Mouse (Mus musculus) intestine, postnatal 0 days (tissue): ENCODE measurements around the gene Mas1. TPM values are rescaled to one million over a fixed set of nuclear protein-coding genes. Genes with fewer than 3 reads are reported as not detected.

Experiments used
- ATAC-seq: fragments of 200-750 bp; cut with Nextera tagmentation; 2 replicates; pipeline ENCODE4 v1.8.0; 2017; ENCODE audit warnings: mild to moderate bottlenecking, moderate TSS enrichment, moderate library complexity
- H3K27ac ChIP-seq: fragments of 300-500 bp; sonication (generic); 2 replicates; pipeline ENCODE4 v1.5.1; 2014; ENCODE audit warnings: mild to moderate bottlenecking, low read depth, low read length, moderate library complexity
- H3K27me3 ChIP-seq: fragments of 300-500 bp; sonication (generic); replicated peaks from 2 replicates; pipeline ENCODE4 v1.6.1; 2014; ENCODE audit warnings: low read length, mixed read lengths; ENCODE audit not compliant: control insufficient read depth, insufficient read depth
- H3K36me3 ChIP-seq: fragments of 300-500 bp; sonication (generic); 2 replicates; pipeline ENCODE4 v1.6.1; 2014; ENCODE audit warnings: mild to moderate bottlenecking, moderate library complexity; ENCODE audit not compliant: control insufficient read depth, insufficient read depth
- H3K4me1 ChIP-seq: fragments of 300-500 bp; sonication (generic); replicated peaks from 2 replicates; pipeline ENCODE4 v1.6.1; 2014; ENCODE audit warnings: antibody characterized with exemption, low read length, mixed read lengths; ENCODE audit not compliant: control insufficient read depth, insufficient read depth
- H3K4me2 ChIP-seq: fragments of 300-500 bp; sonication (generic); replicated peaks from 2 replicates; pipeline ENCODE4 v1.6.1; 2014; ENCODE audit warnings: low read depth, mild to moderate bottlenecking, moderate library complexity
- H3K4me3 ChIP-seq: fragments of 300-500 bp; sonication (generic); 2 replicates; pipeline ENCODE4 v1.5.1; 2014; ENCODE audit warnings: low read depth, low read length
- H3K9ac ChIP-seq: fragments of 300-500 bp; sonication (generic); 2 replicates; pipeline ENCODE4 v1.6.1; 2014; ENCODE audit warnings: mild to moderate bottlenecking, low read depth, low read length
- H3K9me3 ChIP-seq: fragments of 300-500 bp; sonication (generic); 2 replicates; pipeline ENCODE4 v1.6.1; 2016; ENCODE audit warnings: mixed run types; ENCODE audit not compliant: control insufficient read depth
- CTCF ChIP-seq: sonication (generic); IDR thresholded peaks from 2 replicates; pipeline ENCODE4 v1.5.1; 2016; ENCODE audit warnings: low read depth, mild to moderate bottlenecking, control low read depth, antibody characterized with exemption, moderate library complexity
- WGBS: fragments of 180-500 bp; shearing (Covaris S2); extraction: QIAGEN DNeasy Blood & Tissue Kit; methylation state at CpG from one replicate; pipeline ENCODE4 v1.1.7; 2014; 5-methylcytosine and 5-hydroxymethylcytosine counted together
- polyA plus RNA-seq: library from polyadenylated mRNA; unstranded; fragments of >200 nt; fragmentation: Nextera tagmentation; extraction: Ambion mirVana; gene quantifications from 2 replicates; pipeline ENCODE4 v1.2.1, GENCODE M21; 2015

The Mas1 gene
- polyA plus RNA-seq, 1 experiment from 2014 or later = 0.10 TPM

DNA sequence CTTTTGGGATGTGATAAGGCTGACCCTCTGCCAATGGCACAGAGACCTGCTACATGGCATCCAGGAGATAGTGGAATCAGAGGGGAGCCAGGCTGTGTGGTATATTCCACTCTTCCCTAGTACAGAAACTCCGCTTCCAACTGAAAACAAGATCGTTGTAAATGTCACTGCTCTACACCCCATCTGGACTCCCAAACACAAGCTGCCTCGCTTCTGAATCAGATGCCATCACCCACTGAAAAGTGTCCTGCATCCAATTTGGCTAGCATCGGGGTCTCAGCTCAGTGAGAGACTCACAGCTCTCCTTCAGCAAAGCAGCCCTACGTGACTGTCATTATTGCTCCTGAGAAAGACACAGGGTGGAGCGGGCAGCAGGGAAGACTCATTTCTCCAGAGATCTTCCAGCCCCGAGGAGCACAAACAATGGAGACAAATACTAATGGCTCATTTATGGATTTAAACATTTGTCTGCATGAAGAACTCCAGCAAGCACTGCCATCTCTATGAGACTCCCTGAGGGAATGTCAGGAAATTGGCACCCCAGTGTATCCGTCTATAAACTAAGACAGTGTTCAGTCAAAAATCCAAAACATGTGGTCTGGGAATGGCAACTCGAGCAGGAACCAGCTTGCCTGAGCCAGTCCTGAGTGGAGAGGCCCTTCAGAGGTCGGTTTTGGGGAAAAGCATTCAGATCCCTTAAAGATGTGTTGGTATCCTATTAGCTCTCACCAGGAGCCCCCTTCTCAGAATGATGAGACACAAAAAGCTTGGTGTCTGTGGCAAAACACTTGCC lies 28.3 kb downstream of the Mas1 start:
- no peaks in the 10 kb centered on the region for H3K4me1 ChIP-seq
- no peak overlapping the region for H3K9ac ChIP-seq
- H3K4me2 ChIP-seq = no peak overlapping the region
- no peak for TF ChIP-seq CTCF
- H3K9me3 ChIP-seq = no peaks in the 10 kb centered on the region
- no peak overlapping the region for H3K4me3 ChIP-seq
- no peaks in the 10 kb centered on the region for H3K36me3 ChIP-seq
- ATAC-seq = no peak
- H3K27ac ChIP-seq = no peak overlapping the region
- 63% methylated on average over 10 of the region's 10 CpGs for WGBS
- no peaks in the 10 kb centered on the region for H3K27me3 ChIP-seq

DNA sequence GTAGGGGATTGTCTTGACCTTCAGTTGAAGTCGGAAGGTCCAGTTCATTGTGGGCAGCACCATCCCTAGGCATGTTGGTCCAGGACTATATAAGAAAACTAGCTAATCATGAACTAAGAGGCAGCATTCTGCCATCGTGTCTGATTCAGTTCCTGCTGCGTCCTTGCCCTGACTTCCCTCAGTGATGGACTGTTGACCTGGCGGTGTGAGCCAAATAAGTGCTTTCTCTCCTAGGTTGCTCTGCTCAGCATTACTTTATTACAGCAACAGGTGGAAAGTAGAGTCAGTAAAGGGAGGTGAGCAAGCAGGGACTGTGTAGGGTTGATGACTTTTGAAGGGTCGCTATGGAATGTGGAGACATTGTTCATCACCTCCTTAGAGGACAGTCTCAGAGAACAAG lies 32.2 kb downstream of the Mas1 start:
- Histone ChIP-seq H3K9ac (no peak overlapping the region), H3K4me1 (no peaks in the 10 kb centered on the region), H3K4me2 (no peak overlapping the region), H3K36me3 (no peaks in the 10 kb centered on the region), H3K27me3 (no peaks in the 10 kb centered on the region), H3K4me3 (no peak overlapping the region), H3K9me3 (no peaks in the 10 kb centered on the region), H3K27ac (no peak overlapping the region)
- TF ChIP-seq CTCF = no peak
- WGBS = 74% methylated on average over 5 of the region's 5 CpGs
- no peak for ATAC-seq

DNA sequence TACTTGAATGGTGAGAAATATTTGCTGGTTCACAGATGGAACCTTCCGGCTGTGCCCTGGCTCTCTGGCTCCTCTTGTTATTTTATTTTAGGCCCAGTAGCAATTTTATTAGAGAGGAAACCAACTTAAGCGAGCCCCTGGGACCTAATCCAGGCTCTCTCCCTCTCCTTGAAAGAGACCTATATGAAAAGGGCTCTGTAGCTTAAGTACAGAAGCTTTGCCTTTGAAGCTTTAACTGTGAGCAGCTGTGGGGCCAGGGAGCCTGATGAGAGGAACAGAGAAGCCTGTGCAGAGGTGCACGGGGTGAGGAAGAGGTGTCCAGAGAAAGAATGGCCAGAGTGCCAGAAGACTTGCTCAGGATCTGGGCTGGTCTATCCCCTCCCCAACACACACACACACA lies 33.1 kb downstream of the Mas1 start:
- Histone ChIP-seq H3K4me2 (no peak overlapping the region), H3K9ac (no peak overlapping the region), H3K27ac (no peak overlapping the region), H3K4me1 (no peaks in the 10 kb centered on the region), H3K27me3 (no peaks in the 10 kb centered on the region), H3K9me3 (no peaks in the 10 kb centered on the region), H3K36me3 (no peaks in the 10 kb centered on the region), H3K4me3 (no peak overlapping the region)
- TF ChIP-seq CTCF = no peak
- 70% methylated on average over 3 of the region's 3 CpGs for WGBS
- no peak for ATAC-seq

DNA sequence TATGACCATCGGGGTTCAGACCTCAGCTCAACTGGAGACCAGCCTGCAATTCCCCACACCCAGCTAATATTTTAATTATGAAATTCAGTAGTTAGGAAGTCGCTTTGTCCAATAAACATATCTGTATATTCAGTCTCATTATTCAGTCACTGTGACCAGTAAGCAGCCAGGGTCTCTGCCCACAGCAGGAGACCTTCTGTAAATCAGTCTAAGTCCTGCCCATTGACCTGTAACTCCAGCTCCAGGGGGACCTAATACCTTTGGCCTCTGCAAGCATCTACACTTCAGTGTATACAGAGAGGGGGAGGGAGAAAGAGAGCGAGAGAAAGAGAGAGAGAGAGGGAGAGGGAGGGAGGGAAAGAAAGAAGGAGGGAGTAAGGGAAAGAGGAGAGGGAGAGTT lies 33.6 kb downstream of the Mas1 start:
- Histone ChIP-seq H3K4me1 (no peaks in the 10 kb centered on the region), H3K27me3 (no peaks in the 10 kb centered on the region), H3K9me3 (no peaks in the 10 kb centered on the region), H3K9ac (no peak overlapping the region), H3K36me3 (no peaks in the 10 kb centered on the region), H3K27ac (no peak overlapping the region), H3K4me3 (no peak overlapping the region), H3K4me2 (no peak overlapping the region)
- TF ChIP-seq CTCF = no peak
- 84% methylated on average over 3 of the region's 3 CpGs for WGBS
- ATAC-seq = no peak

DNA sequence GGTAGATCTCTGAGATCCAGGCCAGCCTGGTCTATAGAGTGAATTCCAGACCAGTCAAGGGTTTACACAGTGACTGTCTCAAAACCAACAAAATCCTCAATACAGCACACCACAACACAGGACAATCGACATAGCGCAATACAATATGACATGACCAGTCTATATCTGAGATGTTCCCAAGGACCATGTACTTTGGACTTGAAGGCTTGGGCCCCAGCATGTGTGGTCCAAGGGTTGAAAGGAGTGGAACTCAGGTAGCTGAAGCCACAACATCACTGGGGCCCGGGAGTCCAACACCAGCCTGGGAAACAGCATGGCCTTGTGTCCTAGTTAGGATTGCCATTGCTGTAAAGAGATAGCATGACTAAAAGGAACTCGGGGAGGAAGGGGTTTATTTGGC lies 35.3 kb downstream of the Mas1 start:
- ATAC-seq = peak; percentile 91
- 67% methylated on average over 4 of the region's 4 CpGs for WGBS
- Histone ChIP-seq H3K27me3 (no peaks in the 10 kb centered on the region), H3K4me1 (no peaks in the 10 kb centered on the region), H3K36me3 (no peaks in the 10 kb centered on the region), H3K27ac (peak overlapping the region; percentile 64), H3K9me3 (no peaks in the 10 kb centered on the region), H3K4me2 (no peak overlapping the region), H3K9ac (no peak overlapping the region), H3K4me3 (no peak overlapping the region)
- TF ChIP-seq CTCF = no peak

DNA sequence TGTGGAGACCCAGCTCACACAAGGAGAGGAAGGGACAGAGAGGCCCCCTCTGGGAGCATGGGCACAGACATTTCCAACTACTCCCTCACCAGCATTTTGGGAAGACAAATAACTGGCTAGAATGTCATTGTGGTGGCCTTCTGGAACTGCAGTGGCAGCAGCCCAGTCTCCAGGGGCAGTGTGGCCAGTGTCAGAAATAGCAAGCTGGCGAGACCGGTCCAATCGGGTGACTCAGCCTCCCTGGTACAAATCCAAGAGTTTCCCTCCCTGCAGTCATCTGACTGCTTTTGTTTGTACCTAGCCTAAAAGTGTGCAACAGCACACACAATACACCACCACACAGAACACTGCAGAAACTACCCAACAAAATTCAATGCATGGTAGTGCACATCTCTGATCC lies 35.7 kb downstream of the Mas1 start:
- Histone ChIP-seq H3K4me3 (no peak overlapping the region), H3K4me1 (no peaks in the 10 kb centered on the region), H3K9me3 (no peaks in the 10 kb centered on the region), H3K36me3 (no peaks in the 10 kb centered on the region), H3K27me3 (no peaks in the 10 kb centered on the region), H3K27ac (peak overlapping the region; percentile 64), H3K9ac (no peak overlapping the region), H3K4me2 (no peak overlapping the region)
- WGBS = 63% methylated on average over 3 of the region's 3 CpGs
- peak; percentile 63 for ATAC-seq
- TF ChIP-seq CTCF = peak; percentile 17; the same call in 1 of the 2 replicates

DNA sequence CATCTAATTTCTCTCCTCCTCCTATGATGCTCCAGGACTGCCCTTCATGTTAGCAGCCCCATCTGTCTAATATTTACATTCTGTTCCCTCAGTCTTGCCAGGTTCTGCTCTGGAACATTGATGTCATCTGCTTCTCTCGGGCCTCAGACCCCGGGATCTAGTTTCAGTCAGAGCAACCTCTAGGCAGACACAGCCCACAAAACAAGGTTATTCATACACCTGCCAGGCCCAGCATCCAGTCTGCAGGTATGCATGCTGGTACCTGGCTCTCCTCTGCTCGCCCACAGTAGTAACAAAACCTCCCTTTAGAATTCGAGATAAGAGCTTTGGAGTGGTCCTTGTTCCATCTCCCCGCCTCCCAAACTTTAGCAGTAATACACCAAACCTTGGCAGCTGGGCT lies 37.6 kb downstream of the Mas1 start:
- H3K4me1 ChIP-seq = no peaks in the 10 kb centered on the region
- no peak overlapping the region for H3K4me2 ChIP-seq
- TF ChIP-seq CTCF = no peak
- no peak overlapping the region for H3K27ac ChIP-seq
- WGBS = 69% methylated on average over 5 of the region's 5 CpGs
- H3K9me3 ChIP-seq = no peaks in the 10 kb centered on the region
- ATAC-seq = no peak
- H3K9ac ChIP-seq = no peak overlapping the region
- no peak overlapping the region for H3K4me3 ChIP-seq
- no peaks in the 10 kb centered on the region for H3K27me3 ChIP-seq
- no peaks in the 10 kb centered on the region for H3K36me3 ChIP-seq
